Mouse (Mus musculus) heart, embryonic 14.5 days (tissue): ENCODE results near the gene Pilrb1. TPM values are rescaled to one million over a fixed set of nuclear protein-coding genes. Genes with fewer than 3 reads are reported as not detected.
"Not testable (repeated sequence)": the region's sequence is repeated elsewhere in the genome, so short reads cannot be mapped to it uniquely, and the experiment has no call there.

Source experiments
- ATAC-seq: fragments of 200-750 bp; cut with Nextera tagmentation; 2 replicates; pipeline ENCODE4 v1.8.0; 2017; ENCODE audit warnings: low read depth, moderate TSS enrichment; ENCODE audit not compliant: insufficient number of reproducible peaks, insufficient read depth, low FRiP score
- H3K27ac ChIP-seq, 2 experiments: fragments of 200-500 bp in 1 of 2; fragments of 300-500 bp in 1 of 2; sonication (generic) in 1 of 2; replicated peaks in 1 of 2; 2 replicates each; pipeline ENCODE4 v1.5.1; 2012 to 2014; ENCODE audit warnings: low read depth in 2 of 2, low read length in 2 of 2, control low read depth in 1 of 2, mild to moderate bottlenecking in 1 of 2, mixed read lengths in 1 of 2; ENCODE audit not compliant: control insufficient read depth in 1 of 2, insufficient read depth in 1 of 2
- H3K27me3 ChIP-seq: fragments of 300-500 bp; sonication (generic); 2 replicates; pipeline ENCODE4 v1.6.1; 2014; ENCODE audit warnings: mild to moderate bottlenecking, low read length, control low read depth; ENCODE audit not compliant: control insufficient read depth, insufficient read depth
- H3K36me3 ChIP-seq: fragments of 300-500 bp; sonication (generic); 2 replicates; pipeline ENCODE4 v1.6.1; 2014; ENCODE audit warnings: mild to moderate bottlenecking, control low read depth, low read length, mixed read lengths; ENCODE audit not compliant: control insufficient read depth, insufficient read depth
- H3K4me1 ChIP-seq, 2 experiments: fragments of 200-500 bp in 1 of 2; fragments of 300-500 bp in 1 of 2; sonication (generic) in 1 of 2; 2 replicates each; pipeline ENCODE4 v1.6.1; 2012 to 2014; ENCODE audit warnings: low read length in 2 of 2, control low read depth in 1 of 2, mixed read lengths in 1 of 2; ENCODE audit not compliant: control insufficient read depth in 2 of 2, insufficient read depth in 2 of 2
- H3K4me2 ChIP-seq: fragments of 300-500 bp; sonication (generic); 2 replicates; pipeline ENCODE4 v1.6.1; 2014; ENCODE audit warnings: mild to moderate bottlenecking, low read length
- H3K4me3 ChIP-seq, 2 experiments: fragments of 200-500 bp in 1 of 2; fragments of 300-500 bp in 1 of 2; sonication (generic) in 1 of 2; 2 replicates each; pipeline ENCODE4 v1.5.1; 2012 to 2014; ENCODE audit warnings: low read length in 2 of 2, mild to moderate bottlenecking in 2 of 2, control low read depth in 1 of 2, low read depth in 1 of 2, moderate library complexity in 1 of 2; ENCODE audit not compliant: control insufficient read depth in 1 of 2, insufficient read depth in 1 of 2
- H3K9ac ChIP-seq: fragments of 300-500 bp; sonication (generic); 2 replicates; pipeline ENCODE4 v1.6.1; 2014; ENCODE audit warnings: mild to moderate bottlenecking, low read length
- H3K9me3 ChIP-seq: fragments of 300-500 bp; sonication (generic); 2 replicates; pipeline ENCODE4 v1.6.1; 2016; ENCODE audit warnings: low read length, control low read depth; ENCODE audit not compliant: control insufficient read depth
- WGBS: fragments of 180-500 bp; shearing (Covaris S2); extraction: QIAGEN DNeasy Blood & Tissue Kit; methylation state at CpG from one replicate; pipeline ENCODE4 v1.1.7; 2014; 5-methylcytosine and 5-hydroxymethylcytosine counted together
- polyA plus RNA-seq: library from polyadenylated mRNA; unstranded; fragments of >200 nt; fragmentation: Nextera tagmentation; extraction: Ambion mirVana; gene quantifications from 2 replicates; pipeline ENCODE4 v1.2.1, GENCODE M21; 2014

Pilrb1 gene
- polyA plus RNA-seq, 1 experiment from 2014 or later = 0.68 TPM

DNA sequence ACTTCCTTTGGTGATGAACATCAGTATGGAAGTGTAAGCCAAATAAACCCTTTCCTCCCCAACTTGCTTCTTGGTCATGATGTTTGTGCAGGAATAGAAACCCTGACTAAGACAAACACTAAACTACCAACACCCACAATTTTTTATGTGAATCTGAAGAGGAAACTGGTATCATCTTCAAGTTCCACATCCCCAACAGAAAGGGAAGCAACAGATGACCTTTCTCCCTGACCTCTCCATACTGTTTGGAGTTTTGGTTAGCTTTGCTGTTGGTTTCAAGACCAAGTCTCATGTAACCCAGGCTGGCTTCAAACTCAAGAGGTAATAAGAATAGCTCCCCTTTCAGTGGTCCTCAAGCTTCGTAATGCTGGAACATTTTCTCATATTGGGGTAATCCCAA is 7.6 kb downstream of the Pilrb1 start:
- not testable (repeated sequence) for H3K9me3 ChIP-seq, H3K4me1 ChIP-seq, H3K27me3 ChIP-seq, H3K27ac ChIP-seq, ATAC-seq, H3K36me3 ChIP-seq, H3K4me3 ChIP-seq, H3K4me2 ChIP-seq, H3K9ac ChIP-seq
- WGBS = 72% methylated on average over 1 of the region's 1 CpGs

DNA sequence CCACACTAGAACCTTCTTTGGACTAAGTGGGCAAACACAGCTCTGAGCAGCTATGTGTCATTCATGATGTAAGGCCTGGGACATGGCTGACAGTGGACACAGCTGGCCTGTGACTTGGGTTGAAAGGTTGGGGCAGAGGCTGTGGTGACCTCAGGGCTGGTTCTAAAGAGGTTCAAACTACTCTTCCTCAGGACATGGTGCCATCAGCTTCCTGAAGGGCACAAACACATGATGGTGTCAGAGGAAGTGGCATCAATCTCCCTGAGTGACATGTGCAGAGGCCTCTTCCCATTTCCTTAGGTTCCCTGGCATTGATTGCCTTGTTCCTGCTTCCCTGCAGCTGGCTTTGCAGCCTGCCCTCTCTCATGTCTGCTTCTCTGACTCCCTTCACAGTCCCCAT is 20.8 kb downstream of the Pilrb1 start:
- H3K36me3 ChIP-seq, H3K9me3 ChIP-seq, H3K4me3 ChIP-seq, H3K27ac ChIP-seq, ATAC-seq, H3K4me1 ChIP-seq, H3K27me3 ChIP-seq, H3K9ac ChIP-seq, H3K4me2 ChIP-seq: not testable (repeated sequence)

DNA sequence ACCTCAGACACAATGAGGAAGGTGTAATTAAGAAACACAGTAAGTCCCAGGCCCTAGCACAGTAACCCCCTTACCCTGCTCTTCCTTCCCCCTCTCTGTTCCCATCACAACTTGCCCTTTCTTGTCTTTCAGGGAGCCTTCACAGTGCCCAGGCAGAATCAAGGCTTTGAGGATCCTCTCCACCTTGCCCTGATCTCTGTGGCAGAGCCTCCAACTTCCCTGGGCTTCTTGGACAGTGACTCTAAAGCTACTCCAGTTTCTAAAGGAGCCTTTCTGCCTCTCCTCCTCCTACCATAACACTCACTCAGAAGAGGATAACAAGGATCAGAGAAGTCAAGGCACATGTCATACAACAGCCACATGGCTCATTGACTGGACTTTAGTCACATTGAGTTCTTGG is 21.3 kb downstream of the Pilrb1 start:
- Histone ChIP-seq H3K4me3 (no peak overlapping the region), H3K27ac (no peak overlapping the region), H3K4me2 (no peak overlapping the region), H3K27me3 (no peaks in the 10 kb centered on the region), H3K9me3 (no peaks in the 10 kb centered on the region), H3K4me1 (no peaks in the 10 kb centered on the region), H3K9ac (no peak overlapping the region), H3K36me3 (no peaks in the 10 kb centered on the region)
- no peak for ATAC-seq

DNA sequence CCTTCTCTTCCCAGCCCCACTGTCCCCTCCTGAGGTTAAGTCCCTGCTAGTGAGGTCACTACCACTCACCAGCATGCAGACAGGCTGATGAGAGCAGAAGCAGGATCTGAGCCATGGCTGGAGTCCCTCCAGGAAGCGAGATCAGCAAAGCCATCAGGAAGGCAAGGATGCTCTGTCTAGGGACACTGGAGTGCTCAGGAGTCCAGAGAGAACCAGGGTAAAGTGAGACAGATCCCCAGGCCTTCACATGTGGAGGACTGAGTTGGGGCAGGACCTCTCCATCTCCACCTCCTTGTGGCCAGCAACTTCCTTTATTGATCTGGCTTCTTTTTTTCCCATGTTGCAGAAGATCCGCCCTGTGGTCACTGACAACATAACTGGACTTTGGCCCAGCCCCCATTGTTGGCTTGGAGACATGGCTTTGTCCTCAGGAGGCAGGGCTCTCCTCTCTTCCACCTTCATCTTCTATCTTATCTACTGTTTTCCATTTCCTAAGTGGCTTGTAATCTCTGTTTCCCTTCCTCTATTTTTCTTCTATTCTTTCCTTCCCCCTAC is 21.9 kb downstream of the Pilrb1 start, which contains the start of gene Pilra:
Pilra (minus strand) TSS at position 316 of the 555 bp plus-strand sequence.
- not testable (repeated sequence) for H3K9ac ChIP-seq, ATAC-seq, H3K27me3 ChIP-seq, H3K4me3 ChIP-seq, H3K27ac ChIP-seq, H3K4me1 ChIP-seq, H3K4me2 ChIP-seq, H3K36me3 ChIP-seq, H3K9me3 ChIP-seq
- 36% methylated on average over 1 of the region's 2 CpGs for whole genome bisulfite sequencing

DNA sequence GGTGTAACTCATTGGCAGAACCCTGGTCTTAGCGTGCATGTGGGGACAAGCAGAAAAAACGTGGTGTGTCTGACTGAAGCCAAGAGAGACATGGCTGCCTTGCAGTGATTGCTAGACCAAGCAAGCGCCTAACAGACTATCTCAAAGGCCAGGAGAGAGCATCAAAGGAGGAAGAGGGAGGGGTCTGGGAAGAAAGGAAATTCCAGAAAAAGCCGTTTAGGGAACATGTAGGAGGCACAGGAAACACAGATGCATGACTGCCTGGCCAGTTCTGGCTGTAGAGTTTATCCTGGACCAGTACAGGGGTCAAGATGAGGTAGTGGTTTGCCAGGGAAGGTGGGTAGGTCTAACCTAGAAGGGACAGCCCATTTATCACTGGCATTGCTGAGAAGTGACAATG is 24.4 kb downstream of the Pilrb1 start:
- H3K27ac ChIP-seq = no peak overlapping the region
- WGBS = 48% methylated on average over 4 of the region's 4 CpGs

DNA sequence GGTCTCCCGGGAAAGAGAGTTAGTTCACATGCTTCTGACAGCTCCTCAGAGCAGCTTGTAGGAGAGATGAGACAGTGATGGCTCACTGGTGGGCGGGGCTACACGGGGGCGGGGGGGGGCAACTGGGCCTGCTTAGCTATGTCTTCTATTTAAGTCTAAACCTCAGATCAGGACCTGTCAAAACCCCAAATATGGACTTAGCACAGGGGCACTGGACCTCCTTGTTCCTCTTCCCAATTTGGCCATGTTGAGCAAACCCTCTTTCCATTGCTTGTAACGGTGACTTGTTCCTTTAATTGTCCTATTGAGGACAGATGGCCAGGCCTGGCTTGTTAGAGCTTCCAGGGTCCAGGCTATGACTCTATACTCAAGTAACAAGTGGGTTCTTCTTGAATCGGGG is 26.4 kb downstream of the Pilrb1 start:
- no peaks in the 10 kb centered on the region for H3K27me3 ChIP-seq
- no peaks in the 10 kb centered on the region for H3K36me3 ChIP-seq
- H3K4me2 ChIP-seq = no peak overlapping the region
- ATAC-seq = no peak
- no peak overlapping the region for H3K9ac ChIP-seq
- WGBS = 55% methylated on average over 6 of the region's 6 CpGs
- no peak overlapping the region for H3K4me3 ChIP-seq
- no peaks in the 10 kb centered on the region for H3K9me3 ChIP-seq
- no peaks in the 10 kb centered on the region for H3K4me1 ChIP-seq
- no peak overlapping the region for H3K27ac ChIP-seq

More for the DNA sequence above, 24.4 kb downstream of the Pilrb1 start:
- no peaks in the 10 kb centered on the region for H3K4me1 ChIP-seq
- H3K4me3 ChIP-seq = no peak overlapping the region
- no peaks in the 10 kb centered on the region for H3K27me3 ChIP-seq
- H3K9ac ChIP-seq = no peak overlapping the region
- no peak overlapping the region for H3K4me2 ChIP-seq
- ATAC-seq = no peak
- H3K9me3 ChIP-seq = no peaks in the 10 kb centered on the region
- no peaks in the 10 kb centered on the region for H3K36me3 ChIP-seq

DNA sequence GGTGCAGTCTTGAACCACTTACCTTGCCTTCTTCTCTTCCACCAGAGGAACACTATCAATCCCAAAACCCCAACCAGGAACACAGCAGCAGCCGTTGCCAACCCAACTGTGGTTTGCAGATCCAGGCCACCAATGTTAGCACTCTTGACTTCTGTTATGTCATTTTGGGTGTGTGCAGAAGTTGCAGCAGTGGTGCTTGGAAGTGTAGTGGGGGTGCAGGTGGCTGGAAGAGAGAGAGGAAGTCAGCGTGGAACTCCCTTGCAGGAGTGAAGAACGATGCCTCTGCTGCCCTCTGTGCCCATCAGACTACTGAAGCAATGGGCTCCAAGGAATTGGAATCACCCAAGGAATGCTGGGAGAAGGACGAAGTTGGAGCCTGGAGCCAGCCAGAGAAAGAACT is 26.8 kb downstream of the Pilrb1 start:
- 83% methylated on average over 4 of the region's 4 CpGs for WGBS
- H3K9ac ChIP-seq = no peak overlapping the region
- H3K4me1 ChIP-seq = no peaks in the 10 kb centered on the region
- no peaks in the 10 kb centered on the region for H3K36me3 ChIP-seq
- no peak for ATAC-seq
- H3K9me3 ChIP-seq = no peaks in the 10 kb centered on the region
- H3K27ac ChIP-seq = no peak overlapping the region
- H3K27me3 ChIP-seq = no peaks in the 10 kb centered on the region
- H3K4me2 ChIP-seq = no peak overlapping the region
- H3K4me3 ChIP-seq = no peak overlapping the region

DNA sequence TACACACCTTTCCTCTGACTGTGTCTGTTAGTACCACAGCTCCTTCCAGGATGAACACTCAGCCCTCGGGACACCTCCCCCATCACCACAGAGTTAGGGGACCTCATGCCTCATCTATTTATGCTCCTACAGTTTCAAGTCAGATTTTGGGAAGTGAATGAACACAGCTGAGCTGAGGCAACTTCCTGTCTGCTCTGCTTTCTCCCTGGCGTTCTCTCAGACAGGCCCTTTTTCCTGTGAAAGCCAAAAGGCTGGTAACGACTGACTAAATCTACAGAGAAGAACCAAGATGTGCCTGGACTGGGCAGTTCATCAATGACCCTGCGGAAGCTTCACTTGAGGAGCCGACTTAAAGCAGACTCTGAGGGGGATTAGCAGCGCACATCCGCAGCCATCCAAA is 27.7 kb downstream of the Pilrb1 start:
- no peak overlapping the region for H3K4me3 ChIP-seq
- H3K27ac ChIP-seq = 0 out of 4 replicates have a peak overlapping the region, but pooled peaks of 1 of the 2 experiments have one; percentile 7
- no peaks in the 10 kb centered on the region for H3K27me3 ChIP-seq
- H3K9ac ChIP-seq = no peak overlapping the region
- no peak overlapping the region for H3K4me2 ChIP-seq
- 72% methylated on average over 7 of the region's 7 CpGs for WGBS
- H3K4me1 ChIP-seq = no peaks in the 10 kb centered on the region
- H3K9me3 ChIP-seq = no peaks in the 10 kb centered on the region
- ATAC-seq = no peak
- H3K36me3 ChIP-seq = no peaks in the 10 kb centered on the region
